Mouse (Mus musculus) hindlimb bud, embryonic 11.5 days (tissue): Measurements from ENCODE around the gene Irx3.

Experiments used
- DNase-seq: peaks from one replicate; pipeline ENCODE4 v3.0.0-alpha.2; 2012; ENCODE audit warnings: low read depth, low spot score; ENCODE audit errors: extremely low spot score

Gene Irx3

DNA sequence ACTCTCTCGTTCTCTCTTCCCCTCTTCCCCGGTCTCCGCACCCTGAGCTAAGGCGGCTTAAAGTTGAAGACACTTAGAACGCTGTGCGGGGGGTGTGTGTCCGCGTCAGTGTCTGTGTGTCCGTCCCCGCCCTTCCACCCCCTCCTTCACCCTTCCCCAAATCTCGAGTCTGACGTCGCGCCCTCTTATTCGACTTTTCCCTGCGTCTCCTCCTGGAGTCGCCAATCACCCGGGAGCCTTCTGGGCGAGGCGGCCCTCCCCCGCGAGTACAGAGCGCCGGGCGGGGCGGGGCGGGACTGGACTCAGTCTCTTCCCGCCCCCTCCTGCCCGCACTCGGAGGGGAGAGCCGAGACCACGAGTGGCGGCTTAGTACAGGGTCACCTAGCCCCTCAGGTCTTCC lies at the start of gene Irx3:
Gene Irx3 (minus strand): TSS at position 229 of the 400 bp plus-strand sequence.
- DNase-seq, result no peak

DNA sequence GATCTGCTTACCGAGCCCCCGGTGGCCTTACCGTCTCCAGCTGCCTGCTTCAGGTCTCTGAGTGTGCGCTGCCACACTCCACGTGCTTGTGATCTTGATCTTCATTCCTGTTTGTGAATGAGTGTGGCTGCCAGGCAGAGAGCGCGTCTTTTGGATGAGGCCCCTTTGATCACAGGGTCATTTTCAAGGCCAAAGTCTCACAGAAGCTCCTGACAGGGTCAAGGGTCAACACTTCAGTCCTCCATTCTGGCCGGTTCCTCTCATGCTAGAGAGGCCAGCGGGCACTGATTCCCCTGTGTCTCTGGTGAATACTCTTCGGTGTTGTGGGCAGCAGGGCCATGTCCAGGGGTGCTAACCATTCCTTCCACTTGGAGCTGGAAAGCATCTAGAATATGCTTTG lies 49.5 kb upstream of the Irx3 start:
- DNase-seq, result no peak

DNA sequence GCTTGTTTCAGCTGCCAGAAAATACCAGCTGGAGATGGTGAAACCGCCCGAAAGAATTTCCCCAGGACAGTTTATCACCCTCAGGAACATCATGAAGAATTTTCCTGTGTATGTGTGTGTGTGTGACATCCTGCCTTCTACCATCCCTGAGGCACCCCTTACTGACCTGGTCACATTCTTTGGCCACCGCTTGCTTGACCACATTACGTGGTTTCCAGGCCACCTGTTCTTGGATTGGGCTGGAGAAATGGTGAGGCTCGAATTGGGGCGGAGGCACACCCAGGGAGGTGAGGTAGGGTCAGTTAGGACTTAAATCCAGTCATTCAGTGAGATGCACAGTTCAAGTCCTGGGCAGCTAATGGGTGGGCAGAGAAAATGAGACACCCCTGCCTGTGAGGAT lies 48.1 kb upstream of the Irx3 start:
- DNase-seq, result no peak

DNA sequence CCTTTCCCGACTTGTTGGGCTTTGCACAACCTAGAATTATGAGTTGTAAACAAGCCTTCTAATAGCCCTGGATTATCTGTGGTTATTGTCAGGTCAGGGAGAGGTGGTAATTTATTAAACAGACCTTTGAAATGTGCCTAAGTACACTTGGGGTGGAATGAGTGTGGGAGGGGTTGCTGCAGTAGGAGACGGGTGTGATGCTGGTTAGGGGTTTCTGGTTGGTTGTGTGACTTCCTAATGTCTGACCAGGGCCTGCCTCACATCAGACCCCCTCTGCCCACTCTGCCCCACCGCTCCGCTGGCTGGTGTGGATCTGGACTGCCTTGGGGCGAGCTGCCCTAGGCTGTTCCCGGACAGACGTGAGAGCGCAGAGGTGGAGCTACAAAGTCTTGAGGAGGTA lies 47.7 kb upstream of the Irx3 start:
- no peak for DNase-seq

DNA sequence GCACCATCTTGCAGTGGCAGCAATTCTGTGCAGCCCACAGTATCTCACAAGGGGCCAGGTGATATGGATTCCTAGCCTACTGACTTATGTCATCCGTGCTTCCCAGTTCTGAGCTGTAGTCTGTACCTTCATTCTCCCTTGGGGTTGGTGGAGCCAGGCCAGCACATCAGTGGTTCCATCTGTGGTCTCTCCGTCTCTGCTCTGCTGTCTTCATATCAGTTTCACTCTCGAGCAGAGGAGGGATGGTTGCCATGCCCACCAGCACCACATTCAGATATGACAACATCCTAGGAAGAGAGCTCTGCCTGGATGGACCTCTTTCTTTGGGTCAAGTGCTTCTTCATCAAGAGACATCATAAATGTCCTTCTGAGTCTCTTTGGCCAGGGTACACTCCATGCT lies 43.8 kb upstream of the Irx3 start:
- DNase-seq, result no peak

DNA sequence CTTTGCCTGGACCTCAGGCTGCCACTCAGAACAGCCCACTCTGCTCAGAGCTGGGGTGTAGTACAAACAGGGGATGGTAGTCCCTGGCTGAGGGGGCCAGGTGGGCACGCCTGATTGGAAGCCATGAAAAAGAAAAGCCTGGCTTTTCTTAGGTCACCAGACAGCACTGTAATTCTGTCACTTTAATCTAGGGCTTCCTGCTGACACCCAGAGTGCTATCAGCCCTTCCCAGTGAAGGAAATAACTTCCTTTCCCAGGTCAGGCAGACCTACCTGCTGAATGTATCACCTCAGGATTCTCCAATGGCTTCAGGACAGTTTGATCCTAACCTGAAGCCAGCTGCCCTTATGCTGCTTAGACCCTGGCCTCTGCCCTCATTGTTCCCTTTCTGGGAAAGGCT lies 35.3 kb upstream of the Irx3 start:
- no peak for DNase-seq

DNA sequence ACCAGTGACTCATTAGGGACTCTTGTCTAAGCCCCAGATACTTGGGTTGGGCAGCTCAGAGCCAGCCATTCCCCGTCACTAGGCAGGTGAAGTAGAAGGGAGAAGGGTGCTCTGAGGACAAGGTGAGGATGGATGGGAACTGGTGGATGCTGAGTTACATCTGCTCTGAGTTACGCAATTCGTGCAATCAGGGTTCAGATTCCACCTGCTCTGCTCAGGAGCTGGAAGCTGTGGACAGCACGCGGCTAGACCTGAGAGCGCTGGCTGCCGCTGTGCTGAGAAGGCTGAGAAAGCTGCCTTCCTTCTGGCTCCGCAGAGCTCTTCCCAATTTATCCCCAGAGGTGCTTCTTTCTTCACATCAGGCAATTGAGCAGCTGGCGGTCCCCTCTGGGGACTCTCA lies 34.8 kb upstream of the Irx3 start:
- no peak for DNase-seq

DNA sequence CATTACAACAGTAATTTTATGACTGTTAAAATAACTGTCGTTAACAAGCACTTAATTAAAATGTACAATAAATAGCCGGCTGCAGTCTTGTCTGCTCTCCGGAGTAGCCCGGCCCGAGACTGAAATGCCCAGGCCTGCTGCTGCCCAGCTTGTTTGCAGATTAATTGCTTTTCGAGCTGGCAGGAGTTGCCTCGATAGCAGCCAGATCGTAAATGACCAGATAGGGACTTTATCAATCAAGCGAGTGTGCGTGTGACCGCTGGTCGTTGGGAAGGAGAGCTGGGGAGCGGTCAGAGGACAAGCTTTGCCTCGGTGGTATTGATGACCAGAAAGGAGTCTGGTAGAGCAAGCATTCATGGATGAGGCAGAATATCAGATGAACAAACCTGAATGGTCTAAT lies 25.8 kb upstream of the Irx3 start:
- DNase-seq, result no peak

DNA sequence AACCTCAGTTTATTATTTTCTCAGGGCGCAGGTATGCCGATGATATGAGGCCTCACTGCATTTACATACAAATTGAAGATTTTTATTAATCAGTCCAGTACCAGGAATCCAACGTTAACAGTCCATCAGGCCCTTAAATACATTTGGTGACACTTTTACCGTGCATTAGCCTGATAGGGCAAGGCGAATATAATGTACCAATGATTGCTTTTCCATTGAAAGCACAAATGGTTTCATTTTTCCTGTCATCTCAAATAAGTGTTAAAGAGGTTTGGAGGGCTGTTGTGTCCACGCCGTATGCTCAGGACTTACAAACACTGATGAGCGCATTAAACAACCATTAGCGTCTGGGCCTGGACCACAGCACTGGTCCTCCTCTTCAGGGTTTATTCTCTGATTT lies 25.3 kb upstream of the Irx3 start:
- DNase-seq, result no peak

DNA sequence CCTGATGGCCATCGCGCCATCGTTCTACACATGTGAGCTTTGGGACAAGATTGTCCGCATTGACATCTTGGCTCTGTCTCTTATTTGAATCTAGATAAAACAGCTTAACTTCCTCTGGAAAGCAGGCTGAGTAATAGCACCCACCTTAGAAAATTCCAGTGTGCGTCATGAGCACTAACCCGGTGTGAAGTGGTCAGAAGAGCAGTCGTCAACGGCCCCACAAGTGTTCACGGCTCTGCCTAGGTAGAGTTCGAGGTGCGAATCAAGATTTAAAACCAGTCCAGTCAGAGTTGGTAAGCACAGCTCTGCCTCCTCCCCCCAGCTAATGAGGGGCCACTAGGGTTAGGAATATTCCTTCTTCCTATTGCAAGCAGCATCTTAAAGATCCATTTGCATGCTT lies 21.5 kb upstream of the Irx3 start:
- no peak for DNase-seq

DNA sequence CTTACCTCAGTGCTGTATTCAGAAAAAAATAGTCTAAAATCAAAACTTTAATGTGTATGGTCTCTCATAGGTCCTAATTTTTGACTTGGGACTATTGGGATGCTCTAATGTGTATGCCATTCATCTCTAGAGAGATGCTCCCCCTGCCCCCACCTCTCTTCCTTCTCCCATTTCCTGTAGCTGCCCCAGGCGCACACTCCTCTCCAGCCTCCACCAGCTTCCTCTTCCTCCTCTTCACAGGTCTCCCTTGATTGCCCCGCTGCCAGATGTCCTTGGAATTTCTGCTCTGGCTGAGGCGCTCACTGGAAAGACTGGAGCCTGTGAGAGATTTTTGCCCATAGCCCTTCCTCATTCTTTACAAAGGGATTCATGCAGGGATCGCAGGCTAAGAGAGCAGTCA lies 20.9 kb upstream of the Irx3 start:
- no peak for DNase-seq

DNA sequence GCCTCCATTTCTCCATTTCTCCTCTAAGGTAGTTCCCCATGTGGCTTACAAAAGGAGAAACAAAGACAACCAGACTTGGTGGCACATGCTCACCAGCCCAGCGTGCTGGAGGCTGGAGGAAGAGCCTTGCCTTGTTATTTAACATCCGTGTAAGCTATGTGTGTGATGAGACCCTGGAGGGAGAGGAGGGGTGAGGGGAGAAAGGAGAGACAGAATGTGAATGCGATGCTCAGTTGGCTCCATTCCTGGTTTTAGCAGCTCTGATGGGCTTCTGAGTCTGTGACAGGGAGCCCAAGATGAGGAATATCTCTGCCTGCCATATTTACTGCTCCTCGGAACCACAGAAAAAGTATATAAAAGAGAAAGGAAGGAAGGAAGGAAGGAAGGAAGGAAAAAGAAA lies 20.1 kb upstream of the Irx3 start:
- DNase-seq, result no peak

DNA sequence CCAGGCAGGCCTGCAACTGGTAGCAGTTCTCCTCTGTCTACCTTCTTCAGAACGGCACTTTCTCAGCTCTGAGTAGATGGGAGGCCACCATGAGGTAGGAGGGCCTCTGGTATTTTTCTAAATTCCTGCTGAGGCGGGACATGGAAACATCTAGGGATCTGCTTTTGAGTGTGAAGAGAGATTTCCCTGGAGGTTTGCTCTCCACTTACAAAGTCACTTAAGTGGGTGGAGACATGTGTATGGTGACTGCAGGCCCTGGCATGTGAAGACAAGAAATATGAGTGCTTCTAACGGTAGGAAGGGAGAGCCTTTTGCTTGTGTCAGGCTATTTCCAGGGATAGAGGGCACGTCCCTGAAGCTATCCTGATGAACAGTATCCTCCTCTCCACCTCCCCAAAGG lies 17.9 kb upstream of the Irx3 start:
- no peak for DNase-seq

DNA sequence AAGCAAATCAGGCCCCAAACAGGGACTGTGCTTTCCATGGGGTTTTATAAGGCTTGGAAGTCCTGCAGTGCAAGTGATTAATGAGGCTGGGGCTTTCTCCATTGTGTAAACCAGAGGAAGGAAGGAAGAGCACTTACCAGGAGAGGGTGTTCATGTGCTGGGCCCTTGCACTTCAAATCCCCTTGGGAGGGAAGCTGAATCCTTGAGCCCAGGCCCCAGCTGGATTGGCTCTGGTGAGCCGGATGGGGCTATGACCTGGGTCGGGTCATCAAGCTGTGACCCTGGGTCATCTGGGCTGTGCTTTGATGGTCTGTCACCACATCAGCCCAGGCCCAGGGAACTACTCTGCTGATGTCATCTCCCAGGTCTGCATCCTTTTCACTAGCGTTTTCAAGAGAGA lies 16.9 kb upstream of the Irx3 start:
- DNase-seq, result no peak

DNA sequence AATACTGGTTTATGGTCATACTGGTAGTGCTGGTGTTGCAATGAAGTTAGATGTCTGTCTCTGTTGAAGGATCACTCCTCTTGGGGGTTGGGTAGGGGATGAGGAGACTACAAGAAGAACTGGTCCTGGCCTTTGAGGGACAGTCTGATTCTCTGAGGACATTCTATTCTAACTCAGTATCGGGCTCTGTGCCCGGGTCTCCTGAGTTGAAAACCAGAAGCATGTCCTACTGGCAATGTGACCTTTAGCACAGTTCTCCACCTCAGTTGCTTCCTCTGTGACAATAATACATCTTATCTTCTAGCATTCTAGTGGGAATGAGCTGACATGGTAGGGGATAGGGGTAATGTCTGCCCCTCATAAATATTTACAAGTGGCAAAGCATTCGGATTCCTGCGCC lies 12.2 kb upstream of the Irx3 start:
- no peak for DNase-seq

DNA sequence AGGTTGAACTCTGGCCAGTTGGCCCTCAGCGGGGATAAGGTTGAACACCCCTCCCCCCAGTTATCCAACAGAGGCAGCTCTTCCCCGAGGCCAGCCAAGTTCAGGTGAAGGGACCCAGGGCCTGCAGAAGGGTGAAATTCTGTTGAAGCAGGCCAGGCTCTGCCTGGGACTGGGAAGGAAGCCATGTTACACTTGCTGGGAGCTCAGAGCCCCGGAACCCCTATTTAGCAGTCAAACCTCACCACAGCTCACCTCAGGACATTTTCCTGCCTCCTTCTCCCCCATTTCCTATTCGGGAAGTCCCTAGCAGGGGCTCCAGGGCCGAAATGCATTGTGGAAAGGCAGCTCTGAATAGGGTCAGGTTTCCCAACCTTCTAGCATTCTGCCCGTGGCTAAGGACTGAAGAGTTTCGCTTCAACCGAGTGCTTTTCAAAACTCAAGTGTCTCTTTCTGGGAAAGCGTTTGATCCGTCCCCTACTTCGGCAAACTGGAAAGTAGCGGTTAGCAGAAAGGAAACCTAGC lies 4.9 kb upstream of the Irx3 start:
- no peak for DNase-seq

DNA sequence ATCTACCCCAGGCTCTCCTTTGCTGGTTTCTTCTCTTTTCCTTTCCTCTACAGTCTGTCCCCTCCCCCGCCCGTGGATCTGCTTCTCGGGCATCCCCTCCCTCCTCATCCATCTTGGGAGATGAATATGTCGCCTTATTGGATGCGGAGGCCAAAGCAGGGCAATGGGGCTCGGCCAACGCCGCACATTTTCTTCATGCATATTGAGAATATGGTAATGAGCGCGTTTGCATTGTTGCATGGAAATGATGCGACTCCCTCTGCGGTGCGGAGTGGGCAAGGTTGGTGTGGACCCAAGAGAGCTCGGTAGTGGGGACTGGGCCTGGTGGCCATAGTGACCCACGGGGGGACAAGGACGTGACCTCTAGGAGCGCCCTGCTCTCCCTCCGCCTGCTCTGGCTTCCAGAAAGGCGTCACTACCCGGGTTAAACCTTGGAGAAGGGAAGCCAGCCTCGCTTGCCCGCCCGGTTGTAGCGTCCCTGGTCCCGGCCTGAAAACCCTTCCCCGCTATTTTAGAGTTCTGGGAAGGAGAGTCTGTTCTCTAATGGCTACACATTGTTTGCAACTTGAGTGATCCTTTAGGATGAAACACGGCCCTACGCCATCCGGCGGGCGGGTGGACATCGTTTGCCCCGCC lies 4.3 kb upstream of the Irx3 start:
- no peak for DNase-seq

DNA sequence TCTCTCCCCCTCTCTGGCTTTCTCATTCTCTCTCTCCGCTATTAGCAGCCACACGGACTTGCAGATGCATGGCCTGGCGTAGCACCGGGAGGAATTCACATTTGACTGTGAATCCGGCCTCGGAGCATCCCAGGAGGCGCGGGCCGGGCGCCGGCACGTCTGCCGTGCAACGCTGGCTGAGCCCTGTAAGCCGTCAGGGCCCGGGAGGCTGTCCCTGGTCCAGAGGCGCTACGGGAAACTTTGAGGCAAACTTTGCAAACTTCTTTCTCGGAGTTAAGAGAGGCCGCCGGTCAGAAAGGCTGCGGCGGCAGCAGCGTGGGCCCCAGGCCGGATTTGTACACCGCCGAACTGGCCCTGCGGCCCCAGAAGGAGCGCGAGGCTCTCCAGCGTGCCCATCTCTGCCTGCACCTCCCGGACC lies 3.4 kb upstream of the Irx3 start:
- no peak for DNase-seq

DNA sequence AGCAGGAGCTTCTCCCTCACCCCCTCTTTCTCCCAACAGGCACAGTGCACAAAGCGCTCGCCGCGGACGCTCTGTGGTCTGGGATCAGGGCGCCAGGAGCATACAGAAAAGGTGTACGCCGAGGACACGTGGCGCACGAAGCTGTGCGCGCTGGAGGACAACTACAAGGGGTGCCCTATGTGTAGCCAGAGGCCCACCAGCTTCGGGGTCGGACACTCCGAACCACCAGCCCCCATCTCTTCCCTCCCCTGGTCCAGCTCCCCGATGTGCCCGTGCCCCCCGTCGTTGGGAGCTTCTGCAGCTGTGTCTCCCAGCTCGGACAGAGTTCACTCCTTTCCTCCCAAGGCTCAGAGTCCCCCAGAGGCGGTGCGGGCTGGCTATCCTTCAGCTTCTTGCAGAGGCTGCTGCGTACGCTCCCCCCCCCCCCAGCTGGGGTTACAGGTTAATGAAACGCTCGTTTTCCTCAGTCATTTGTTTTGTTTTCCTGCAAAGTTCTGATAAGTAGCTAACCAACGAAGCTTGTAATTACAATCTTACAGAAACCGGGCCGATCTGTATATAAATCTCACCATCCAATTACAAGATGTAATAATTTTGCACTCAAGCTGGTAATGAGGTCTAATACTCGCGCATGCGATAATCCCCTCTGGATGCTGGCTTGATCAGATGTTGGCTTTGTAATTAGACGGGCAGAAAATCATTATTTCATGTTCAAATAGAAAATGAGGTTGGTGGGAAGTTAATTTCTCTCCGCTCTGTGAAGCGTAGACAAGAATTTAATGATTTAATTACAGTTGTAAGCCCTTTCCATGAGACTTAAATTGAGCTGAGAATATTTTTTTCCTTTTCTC lies 2.8 kb upstream of the Irx3 start:
- DNase-seq, result no peak

DNA sequence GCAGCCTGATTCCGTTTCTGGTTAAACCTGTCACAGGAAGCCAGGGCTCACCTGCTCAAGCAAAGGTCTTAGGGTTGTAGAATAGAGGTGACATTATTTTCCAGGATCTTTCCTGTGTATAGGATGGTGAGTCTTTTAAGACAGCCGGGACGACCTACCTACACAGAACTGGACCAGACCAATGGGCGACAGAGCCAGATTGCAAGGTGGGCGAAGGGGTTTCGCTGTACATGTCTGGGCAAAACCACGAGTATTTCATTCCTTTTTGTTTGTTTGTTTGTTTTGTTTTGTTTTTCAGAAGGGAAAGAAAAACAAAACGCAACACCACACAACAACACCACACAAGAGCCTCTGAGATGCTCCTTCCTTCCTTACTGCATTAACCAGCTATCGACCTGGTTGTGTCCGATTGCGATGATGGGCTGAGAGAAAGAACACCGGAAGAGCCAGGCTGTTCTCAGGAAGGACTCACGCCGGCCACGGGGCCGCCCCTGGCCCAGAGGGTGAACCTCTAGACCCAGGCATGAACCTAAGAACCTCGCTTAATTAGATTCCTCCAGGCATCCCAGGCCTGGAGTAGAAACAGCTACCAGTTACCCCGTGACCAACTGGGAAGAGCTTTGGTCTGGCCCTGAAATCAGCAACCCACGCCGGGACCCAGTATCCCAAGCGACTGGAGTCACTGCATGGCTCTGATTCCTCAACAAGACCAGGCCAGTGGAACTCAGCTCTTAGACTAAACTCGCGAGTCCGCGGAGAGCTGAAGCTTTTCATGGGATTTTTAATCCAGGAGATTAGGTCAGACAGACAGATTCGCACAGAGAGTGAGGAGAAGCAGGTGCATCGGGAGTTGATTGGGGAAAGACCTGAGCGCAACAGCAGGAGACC lies 1.9 kb upstream of the Irx3 start:
- DNase-seq, result no peak
